Mouse (Mus musculus): Measurements from ENCODE around the gene Sept6. TPM values are rescaled to one million over a fixed set of nuclear protein-coding genes. Genes with fewer than 3 reads are reported as not detected.

Sept6 gene
- polyA plus RNA-seq, 1 experiment from 2014 or later = 49.3 TPM

GRCm38 (mm10) chrX:36976980-36977379 lies 14.6 kb downstream of the Sept6 start:
- 89% methylated on average over 7 of the region's 7 CpGs for WGBS

DNA sequence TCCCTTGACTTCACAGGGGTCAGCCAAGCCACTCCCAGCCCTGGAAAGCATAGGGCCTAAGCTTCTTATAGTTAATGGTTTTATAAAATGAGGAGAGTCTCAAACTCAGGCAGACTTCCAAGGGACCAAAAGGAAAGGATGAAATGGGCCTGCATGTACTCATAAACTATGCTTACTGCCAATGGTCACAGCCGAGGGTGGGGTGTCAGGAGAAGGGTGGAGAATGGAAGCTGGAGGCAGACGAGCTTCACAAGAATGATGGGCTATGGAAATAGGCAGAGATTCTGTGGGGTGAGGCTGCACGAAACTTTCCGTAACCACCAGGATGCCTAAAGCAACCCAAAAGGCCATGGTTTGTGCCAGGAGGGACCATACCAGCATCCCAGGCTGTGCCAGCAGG lies 15.3 kb downstream of the Sept6 start:
- H3K36me3 ChIP-seq (ENCODE audit: control insufficient read depth, insufficient read depth, low read length) = no peaks in the 10 kb centered on the region
- H3K4me3 ChIP-seq (ENCODE audit: low read depth, low read length) = no peak overlapping the region
- H3K27ac ChIP-seq (ENCODE audit: low read depth, low read length) = no peak overlapping the region
- H3K9me3 ChIP-seq (replicated peaks; ENCODE audit: control insufficient read depth, low read length) = no peaks in the 10 kb centered on the region
- no peak overlapping the region for H3K9ac ChIP-seq (ENCODE audit: low read length)
- WGBS = 87% methylated on average over 4 of the region's 4 CpGs
- no peak for DNase-seq (ENCODE audit: low spot score)
- H3K4me2 ChIP-seq (ENCODE audit: low read length) = no peak overlapping the region
- ATAC-seq = no peak
- no peaks in the 10 kb centered on the region for H3K4me1 ChIP-seq (ENCODE audit: control insufficient read depth, insufficient read depth, low read length)
- no peaks in the 10 kb centered on the region for H3K27me3 ChIP-seq (replicated peaks; ENCODE audit: control insufficient read depth, insufficient read depth, low read length)

More at GRCm38 (mm10) chrX:36976980-36977379, 14.6 kb downstream of the Sept6 start:
- no peak overlapping the region for H3K4me3 ChIP-seq (ENCODE audit: low read depth, low read length)
- no peak for DNase-seq (ENCODE audit: low spot score)
- no peak overlapping the region for H3K9ac ChIP-seq (ENCODE audit: low read length)
- H3K4me1 ChIP-seq (ENCODE audit: control insufficient read depth, insufficient read depth, low read length) = no peaks in the 10 kb centered on the region
- no peak overlapping the region for H3K4me2 ChIP-seq (ENCODE audit: low read length)
- H3K36me3 ChIP-seq (ENCODE audit: control insufficient read depth, insufficient read depth, low read length) = no peaks in the 10 kb centered on the region
- H3K27me3 ChIP-seq (replicated peaks; ENCODE audit: control insufficient read depth, insufficient read depth, low read length) = no peaks in the 10 kb centered on the region
- H3K9me3 ChIP-seq (replicated peaks; ENCODE audit: control insufficient read depth, low read length) = no peaks in the 10 kb centered on the region
- no peak overlapping the region for H3K27ac ChIP-seq (ENCODE audit: low read depth, low read length)
- no peak for ATAC-seq

DNA sequence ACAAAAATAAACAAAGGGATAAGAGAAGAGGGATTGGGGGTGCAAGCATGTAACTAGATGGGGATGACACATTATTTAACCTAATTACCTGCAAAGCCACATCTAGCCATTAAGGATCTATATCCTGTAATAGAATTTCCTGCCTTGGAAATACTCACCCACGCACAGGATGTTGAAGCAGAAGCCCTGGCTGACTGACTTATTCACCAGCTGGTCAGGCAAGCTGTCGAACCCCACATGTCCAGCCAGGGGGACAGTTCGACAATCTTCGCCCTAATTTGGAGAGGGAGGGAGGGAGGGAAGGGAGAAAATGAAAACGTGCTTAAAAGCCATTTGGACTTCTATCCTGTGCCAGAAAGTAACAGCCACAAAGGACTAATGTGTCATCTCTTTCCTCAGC lies 16.7 kb downstream of the Sept6 start:
- ATAC-seq = no peak
- Histone ChIP-seq H3K36me3 (ENCODE audit: control insufficient read depth, insufficient read depth, low read length) (no peaks in the 10 kb centered on the region), H3K27me3 (replicated peaks; ENCODE audit: control insufficient read depth, insufficient read depth, low read length) (no peaks in the 10 kb centered on the region), H3K4me1 (ENCODE audit: control insufficient read depth, insufficient read depth, low read length) (no peaks in the 10 kb centered on the region), H3K9ac (ENCODE audit: low read length) (no peak overlapping the region), H3K27ac (ENCODE audit: low read depth, low read length) (no peak overlapping the region), H3K4me3 (ENCODE audit: low read depth, low read length) (no peak overlapping the region), H3K4me2 (ENCODE audit: low read length) (no peak overlapping the region), H3K9me3 (replicated peaks; ENCODE audit: control insufficient read depth, low read length) (no peaks in the 10 kb centered on the region)
- no peak for DNase-seq (ENCODE audit: low spot score)
- WGBS = 70% methylated on average over 5 of the region's 5 CpGs

GRCm38 (mm10) chrX:36972951-36973471 lies 18.6 kb downstream of the Sept6 start:
- Histone ChIP-seq H3K9me3 (replicated peaks; ENCODE audit: control insufficient read depth, low read length) (no peaks in the 10 kb centered on the region), H3K9ac (ENCODE audit: low read length) (no peak overlapping the region), H3K27ac (ENCODE audit: low read depth, low read length) (no peak overlapping the region), H3K4me2 (ENCODE audit: low read length) (no peak overlapping the region), H3K4me3 (ENCODE audit: low read depth, low read length) (no peak overlapping the region), H3K36me3 (ENCODE audit: control insufficient read depth, insufficient read depth, low read length) (no peaks in the 10 kb centered on the region), H3K4me1 (ENCODE audit: control insufficient read depth, insufficient read depth, low read length) (no peaks in the 10 kb centered on the region), H3K27me3 (replicated peaks; ENCODE audit: control insufficient read depth, insufficient read depth, low read length) (no peaks in the 10 kb centered on the region)
- peak; percentile 66 for DNase-seq (ENCODE audit: low spot score)
- whole genome bisulfite sequencing = 63% methylated on average over 5 of the region's 5 CpGs
- no peak for ATAC-seq

- WGBS = 88% methylated on average over 4 of the region's 4 CpGs
- H3K4me3 ChIP-seq (ENCODE audit: low read depth, low read length) = no peak overlapping the region
- no peaks in the 10 kb centered on the region for H3K36me3 ChIP-seq (ENCODE audit: control insufficient read depth, insufficient read depth, low read length)
- no peak overlapping the region for H3K9ac ChIP-seq (ENCODE audit: low read length)
- H3K4me1 ChIP-seq (ENCODE audit: control insufficient read depth, insufficient read depth, low read length) = no peaks in the 10 kb centered on the region
- ATAC-seq (no peak), DNase-seq (ENCODE audit: low spot score) (no peak)
- no peak overlapping the region for H3K27ac ChIP-seq (ENCODE audit: low read depth, low read length)
- no peaks in the 10 kb centered on the region for H3K9me3 ChIP-seq (replicated peaks; ENCODE audit: control insufficient read depth, low read length)
- no peak overlapping the region for H3K4me2 ChIP-seq (ENCODE audit: low read length)
- no peaks in the 10 kb centered on the region for H3K27me3 ChIP-seq (replicated peaks; ENCODE audit: control insufficient read depth, insufficient read depth, low read length)
Observed at GRCm38 (mm10) chrX:36971156-36971555, 20.4 kb downstream of the Sept6 start.

DNA sequence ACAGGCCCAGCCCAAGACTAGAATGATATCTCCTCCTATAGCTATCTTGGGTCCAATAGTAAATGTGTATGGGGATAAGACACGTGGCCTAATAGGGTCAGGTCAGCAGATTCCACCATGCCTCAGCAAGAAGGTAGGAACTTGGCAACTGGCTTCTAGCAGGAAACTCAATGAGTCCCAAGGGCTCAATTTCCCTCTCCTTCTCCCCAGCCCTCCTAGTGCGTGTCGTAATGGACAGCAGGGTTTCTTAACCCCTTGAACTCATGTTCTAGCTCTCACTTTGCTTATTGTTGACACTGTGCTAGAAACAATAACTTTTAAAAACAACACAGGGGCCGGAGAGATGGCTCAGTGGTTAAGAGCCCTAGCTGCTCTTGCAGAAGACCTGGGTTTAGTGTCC lies 22.1 kb downstream of the Sept6 start:
- no peak overlapping the region for H3K4me3 ChIP-seq (ENCODE audit: low read depth, low read length)
- H3K27me3 ChIP-seq (replicated peaks; ENCODE audit: control insufficient read depth, insufficient read depth, low read length) = no peaks in the 10 kb centered on the region
- WGBS = 83% methylated on average over 4 of the region's 4 CpGs
- H3K36me3 ChIP-seq (ENCODE audit: control insufficient read depth, insufficient read depth, low read length) = no peaks in the 10 kb centered on the region
- no peaks in the 10 kb centered on the region for H3K4me1 ChIP-seq (ENCODE audit: control insufficient read depth, insufficient read depth, low read length)
- ATAC-seq = no peak
- H3K27ac ChIP-seq (ENCODE audit: low read depth, low read length) = no peak overlapping the region
- no peaks in the 10 kb centered on the region for H3K9me3 ChIP-seq (replicated peaks; ENCODE audit: control insufficient read depth, low read length)
- DNase-seq (ENCODE audit: low spot score) = no peak
- no peak overlapping the region for H3K9ac ChIP-seq (ENCODE audit: low read length)
- H3K4me2 ChIP-seq (ENCODE audit: low read length) = no peak overlapping the region

DNA sequence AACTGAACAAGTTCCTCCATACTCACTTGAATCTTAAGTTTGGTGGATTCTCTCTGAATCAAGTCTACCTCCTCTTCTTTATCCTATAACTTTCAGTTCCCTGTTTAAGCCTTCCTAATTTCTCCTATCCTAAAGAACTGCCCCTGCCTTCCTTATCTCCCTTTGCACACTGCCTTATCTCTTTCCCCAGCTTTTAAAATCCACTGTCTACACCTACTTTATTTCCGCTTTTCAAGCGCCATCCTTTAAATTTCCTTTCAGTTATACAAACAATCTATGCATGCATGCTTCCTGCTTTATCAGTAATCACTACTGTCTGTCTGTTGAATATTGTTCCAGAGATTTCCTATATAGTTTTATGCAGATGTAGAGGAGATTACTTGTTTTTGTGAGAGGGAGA lies 34.9 kb downstream of the Sept6 start:
- no peak overlapping the region for H3K4me3 ChIP-seq (ENCODE audit: low read depth, low read length)
- WGBS = 91% methylated on average over 2 of the region's 2 CpGs
- no peaks in the 10 kb centered on the region for H3K36me3 ChIP-seq (ENCODE audit: control insufficient read depth, insufficient read depth, low read length)
- no peaks in the 10 kb centered on the region for H3K27me3 ChIP-seq (replicated peaks; ENCODE audit: control insufficient read depth, insufficient read depth, low read length)
- no peak for ATAC-seq
- no peaks in the 10 kb centered on the region for H3K4me1 ChIP-seq (ENCODE audit: control insufficient read depth, insufficient read depth, low read length)
- H3K9me3 ChIP-seq (replicated peaks; ENCODE audit: control insufficient read depth, low read length) = no peaks in the 10 kb centered on the region
- H3K4me2 ChIP-seq (ENCODE audit: low read length) = no peak overlapping the region
- H3K9ac ChIP-seq (ENCODE audit: low read length) = no peak overlapping the region
- H3K27ac ChIP-seq (ENCODE audit: low read depth, low read length) = no peak overlapping the region
- no peak for DNase-seq (ENCODE audit: low spot score)

- no peak for DNase-seq (ENCODE audit: low spot score)
- Histone ChIP-seq H3K9ac (ENCODE audit: low read length) (no peak overlapping the region), H3K9me3 (replicated peaks; ENCODE audit: control insufficient read depth, low read length) (no peaks in the 10 kb centered on the region), H3K4me3 (ENCODE audit: low read depth, low read length) (no peak overlapping the region), H3K4me2 (ENCODE audit: low read length) (no peak overlapping the region), H3K27ac (ENCODE audit: low read depth, low read length) (no peak overlapping the region), H3K27me3 (replicated peaks; ENCODE audit: control insufficient read depth, insufficient read depth, low read length) (no peaks in the 10 kb centered on the region), H3K4me1 (ENCODE audit: control insufficient read depth, insufficient read depth, low read length) (no peaks in the 10 kb centered on the region), H3K36me3 (ENCODE audit: control insufficient read depth, insufficient read depth, low read length) (0 out of 2 replicates have a peak, but pooled peaks cover 2% of the 10 kb centered on the region)
- no peak for ATAC-seq
- 88% methylated on average over 3 of the region's 3 CpGs for WGBS
Observed at GRCm38 (mm10) chrX:36941106-36941505, 50.5 kb downstream of the Sept6 start.

- ATAC-seq (no peak), DNase-seq (ENCODE audit: low spot score) (peak; percentile 27)
- H3K9me3 ChIP-seq (replicated peaks; ENCODE audit: control insufficient read depth, low read length) = no peaks in the 10 kb centered on the region
- WGBS = 80% methylated on average over 4 of the region's 4 CpGs
- no peak overlapping the region for H3K27ac ChIP-seq (ENCODE audit: low read depth, low read length)
- H3K4me2 ChIP-seq (ENCODE audit: low read length) = no peak overlapping the region
- H3K4me1 ChIP-seq (ENCODE audit: control insufficient read depth, insufficient read depth, low read length) = no peaks in the 10 kb centered on the region
- 0 out of 2 replicates have a peak, but pooled peaks cover 2% of the 10 kb centered on the region for H3K36me3 ChIP-seq (ENCODE audit: control insufficient read depth, insufficient read depth, low read length)
- no peak overlapping the region for H3K4me3 ChIP-seq (ENCODE audit: low read depth, low read length)
- no peaks in the 10 kb centered on the region for H3K27me3 ChIP-seq (replicated peaks; ENCODE audit: control insufficient read depth, insufficient read depth, low read length)
- H3K9ac ChIP-seq (ENCODE audit: low read length) = no peak overlapping the region
Observed at GRCm38 (mm10) chrX:36939806-36940413, 51.7 kb downstream of the Sept6 start.

Data from forebrain, embryonic 14.5 days (tissue).